Mouse (Mus musculus): ENCODE data around the gene Ddr1. TPM values are rescaled to one million over a fixed set of nuclear protein-coding genes. Genes with fewer than 3 reads are reported as not detected.

Gene Ddr1
- polyA plus RNA-seq, 1 experiment = 56.6 TPM

- H3K79me3 ChIP-seq (ENCODE audit: low read depth) = no peaks in the 10 kb centered on the region
- no peaks in the 10 kb centered on the region for H3K36me3 ChIP-seq (ENCODE audit: control insufficient read depth, insufficient read depth)
- H3K27me3 ChIP-seq (ENCODE audit: control insufficient read depth, insufficient read depth, insufficient read length) = no peaks in the 10 kb centered on the region
- TF ChIP-seq FOSL1 (IDR thresholded peaks at IDR 0.05; ENCODE audit: insufficient read depth, low read length, poor library complexity, severe bottlenecking) (no peak), CTCF (IDR thresholded peaks at IDR 0.05; ENCODE audit: control insufficient read depth, insufficient read depth, insufficient read length) (peak; percentile 18)
- no peak overlapping the region for H3K4me3 ChIP-seq (ENCODE audit: insufficient read depth, poor library complexity, severe bottlenecking)
- H3K79me2 ChIP-seq (ENCODE audit: control insufficient read depth, insufficient read depth) = no peaks in the 10 kb centered on the region
- H3ac ChIP-seq (ENCODE audit: control insufficient read depth, insufficient read length, low read depth) = no peak overlapping the region
Measured at GRCm38 (mm10) chr17:35705836-35706235, 1.4 kb upstream of the Ddr1 start.

GRCm38 (mm10) chr17:35703751-35704271 lies 610 bp downstream of the Ddr1 start:
- peak overlapping the region; percentile 42 for H3ac ChIP-seq (ENCODE audit: control insufficient read depth, insufficient read length, low read depth)
- peaks cover 3% of the 10 kb centered on the region for H3K79me3 ChIP-seq (ENCODE audit: low read depth)
- no peaks in the 10 kb centered on the region for H3K27me3 ChIP-seq (ENCODE audit: control insufficient read depth, insufficient read depth, insufficient read length)
- H3K79me2 ChIP-seq (ENCODE audit: control insufficient read depth, insufficient read depth) = peaks cover 9% of the 10 kb centered on the region
- no peak overlapping the region for H3K4me3 ChIP-seq (ENCODE audit: insufficient read depth, poor library complexity, severe bottlenecking)
- H3K36me3 ChIP-seq (ENCODE audit: control insufficient read depth, insufficient read depth) = no peaks in the 10 kb centered on the region
- TF ChIP-seq MYOG (IDR thresholded peaks at IDR 0.05; ENCODE audit: control insufficient read depth, extremely low read depth, insufficient read length) = no peak
- no peak for TF ChIP-seq USF1 (IDR thresholded peaks at IDR 0.05; ENCODE audit: low read depth)
- no peak for TF ChIP-seq MAX (IDR thresholded peaks at IDR 0.05)
- no peak for TF ChIP-seq FOSL1 (IDR thresholded peaks at IDR 0.05; ENCODE audit: insufficient read depth, low read length, poor library complexity, severe bottlenecking)
- no peak for TF ChIP-seq CEBPB (IDR thresholded peaks at IDR 0.05; ENCODE audit: low read depth)
- no peak for TF ChIP-seq CTCF (IDR thresholded peaks at IDR 0.05; ENCODE audit: control insufficient read depth, insufficient read depth, insufficient read length)
- TF ChIP-seq MYOD1 (IDR thresholded peaks at IDR 0.05; ENCODE audit: control insufficient read depth, insufficient read length, low read depth) = no peak

DNA sequence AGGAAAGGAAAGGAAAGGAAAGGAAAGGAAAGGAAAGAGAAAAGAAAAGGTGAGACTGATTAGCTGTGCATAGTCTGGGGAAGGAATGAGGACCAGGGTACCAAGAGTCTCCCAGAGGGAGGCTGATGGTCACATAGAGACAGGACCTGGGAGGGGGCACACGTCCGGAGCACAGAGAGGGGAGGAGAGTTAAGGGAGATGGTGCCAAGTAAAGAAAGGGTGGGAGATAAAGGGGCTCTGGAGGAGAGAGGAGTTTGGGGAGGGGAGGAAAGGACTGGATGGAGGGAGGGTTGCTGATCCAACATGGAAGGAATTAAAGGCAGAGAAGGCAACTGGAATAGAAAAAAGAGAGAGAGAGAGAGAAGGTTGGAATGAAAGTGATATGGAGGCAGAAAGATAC lies 1.4 kb downstream of the Ddr1 start:
- peaks cover 12% of the 10 kb centered on the region for H3K79me2 ChIP-seq (ENCODE audit: control insufficient read depth, insufficient read depth)
- no peak overlapping the region for H3K4me3 ChIP-seq (ENCODE audit: insufficient read depth, poor library complexity, severe bottlenecking)

GRCm38 (mm10) chr17:35702605-35703004 lies 1.8 kb downstream of the Ddr1 start:
- TF ChIP-seq CTCF (IDR thresholded peaks at IDR 0.05; ENCODE audit: control insufficient read depth, insufficient read depth, insufficient read length) (no peak), FOSL1 (IDR thresholded peaks at IDR 0.05; ENCODE audit: insufficient read depth, low read length, poor library complexity, severe bottlenecking) (no peak), MYOD1 (IDR thresholded peaks at IDR 0.05; ENCODE audit: control insufficient read depth, insufficient read length, low read depth) (no peak)
- H3K27me3 ChIP-seq (ENCODE audit: control insufficient read depth, insufficient read depth, insufficient read length) = no peaks in the 10 kb centered on the region
- H3ac ChIP-seq (ENCODE audit: control insufficient read depth, insufficient read length, low read depth) = peak overlapping the region; percentile 0
- H3K36me3 ChIP-seq (ENCODE audit: control insufficient read depth, insufficient read depth) = no peaks in the 10 kb centered on the region
- H3K79me2 ChIP-seq (ENCODE audit: control insufficient read depth, insufficient read depth) = peaks cover 16% of the 10 kb centered on the region
- no peak overlapping the region for H3K4me3 ChIP-seq (ENCODE audit: insufficient read depth, poor library complexity, severe bottlenecking)
- H3K79me3 ChIP-seq (ENCODE audit: low read depth) = peaks cover 3% of the 10 kb centered on the region

More for the DNA sequence above, 1.4 kb downstream of the Ddr1 start:
- Histone ChIP-seq H3K36me3 (ENCODE audit: control insufficient read depth, insufficient read depth) (no peaks in the 10 kb centered on the region), H3K79me3 (ENCODE audit: low read depth) (peaks cover 3% of the 10 kb centered on the region), H3K27me3 (ENCODE audit: control insufficient read depth, insufficient read depth, insufficient read length) (no peaks in the 10 kb centered on the region), H3ac (ENCODE audit: control insufficient read depth, insufficient read length, low read depth) (no peak overlapping the region)
- TF ChIP-seq MYOG (IDR thresholded peaks at IDR 0.05; ENCODE audit: control insufficient read depth, extremely low read depth, insufficient read length) (no peak), CEBPB (IDR thresholded peaks at IDR 0.05; ENCODE audit: low read depth) (no peak), CTCF (IDR thresholded peaks at IDR 0.05; ENCODE audit: control insufficient read depth, insufficient read depth, insufficient read length) (no peak), MYOD1 (IDR thresholded peaks at IDR 0.05; ENCODE audit: control insufficient read depth, insufficient read length, low read depth) (no peak), FOSL1 (IDR thresholded peaks at IDR 0.05; ENCODE audit: insufficient read depth, low read length, poor library complexity, severe bottlenecking) (no peak), MAX (IDR thresholded peaks at IDR 0.05) (no peak), USF1 (IDR thresholded peaks at IDR 0.05; ENCODE audit: low read depth) (no peak)

- H3K36me3 ChIP-seq (ENCODE audit: control insufficient read depth, insufficient read depth) = no peaks in the 10 kb centered on the region
- peaks cover 7% of the 10 kb centered on the region for H3K79me3 ChIP-seq (ENCODE audit: low read depth)
- H3K79me2 ChIP-seq (ENCODE audit: control insufficient read depth, insufficient read depth) = peaks cover 22% of the 10 kb centered on the region
- TF ChIP-seq MAX (IDR thresholded peaks at IDR 0.05) (peak; percentile 13), FOSL1 (IDR thresholded peaks at IDR 0.05; ENCODE audit: insufficient read depth, low read length, poor library complexity, severe bottlenecking) (no peak)
- H3ac ChIP-seq (ENCODE audit: control insufficient read depth, insufficient read length, low read depth) = peak overlapping the region; percentile 80
- no peaks in the 10 kb centered on the region for H3K27me3 ChIP-seq (ENCODE audit: control insufficient read depth, insufficient read depth, insufficient read length)
- H3K4me3 ChIP-seq (ENCODE audit: insufficient read depth, poor library complexity, severe bottlenecking) = peak overlapping the region; percentile 46
Measured at GRCm38 (mm10) chr17:35701978-35702461, 2.4 kb downstream of the Ddr1 start.

DNA sequence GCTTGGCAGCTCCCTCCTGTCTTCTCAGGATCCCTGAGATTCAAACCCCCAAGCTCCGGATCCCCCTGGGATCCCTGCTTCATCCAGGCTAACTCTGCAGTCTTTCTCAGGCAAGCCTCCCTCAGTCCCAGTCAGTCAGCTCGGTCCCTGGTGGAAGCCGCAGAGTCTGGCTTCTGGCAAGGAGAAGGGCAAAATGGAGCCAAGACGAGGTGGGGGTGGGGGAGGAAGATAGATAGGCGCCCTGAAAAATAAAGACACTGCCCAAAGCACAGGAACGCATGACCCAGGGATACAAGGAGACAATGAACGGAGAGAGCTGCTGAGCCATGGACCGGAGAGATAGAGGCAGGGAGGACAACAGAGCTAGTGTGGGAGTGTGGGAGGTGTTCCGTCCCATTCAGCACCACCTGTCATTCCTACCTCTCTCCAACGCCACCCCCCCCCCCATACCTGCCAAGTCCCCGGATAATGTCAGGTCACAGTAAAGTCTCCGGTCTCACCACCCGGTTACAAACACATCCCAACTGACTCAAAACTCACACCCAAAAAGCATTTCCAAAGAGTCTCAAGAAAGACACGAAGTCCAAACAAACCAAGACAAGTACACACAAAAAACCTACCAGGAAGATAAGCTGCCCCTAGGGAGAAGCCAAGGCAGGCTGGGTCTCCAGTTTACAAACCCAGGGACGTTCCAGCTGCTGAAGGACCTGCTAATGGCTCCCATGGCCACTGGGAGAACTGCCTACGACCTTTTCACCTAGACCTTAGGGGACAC lies 3.0 kb downstream of the Ddr1 start:
- H3K36me3 ChIP-seq (ENCODE audit: control insufficient read depth, insufficient read depth) = no peaks in the 10 kb centered on the region

More for the DNA sequence above, 3.0 kb downstream of the Ddr1 start:
- Histone ChIP-seq H3ac (ENCODE audit: control insufficient read depth, insufficient read length, low read depth) (peak overlapping the region; percentile 80), H3K79me3 (ENCODE audit: low read depth) (peaks cover 12% of the 10 kb centered on the region), H3K79me2 (ENCODE audit: control insufficient read depth, insufficient read depth) (peaks cover 28% of the 10 kb centered on the region), H3K27me3 (ENCODE audit: control insufficient read depth, insufficient read depth, insufficient read length) (no peaks in the 10 kb centered on the region), H3K4me3 (ENCODE audit: insufficient read depth, poor library complexity, severe bottlenecking) (peak overlapping the region; percentile 46)
- TF ChIP-seq MYOG (IDR thresholded peaks at IDR 0.05; ENCODE audit: control insufficient read depth, extremely low read depth, insufficient read length) (no peak), CTCF (IDR thresholded peaks at IDR 0.05; ENCODE audit: control insufficient read depth, insufficient read depth, insufficient read length) (no peak), MYOD1 (IDR thresholded peaks at IDR 0.05; ENCODE audit: control insufficient read depth, insufficient read length, low read depth) (no peak), FOSL1 (IDR thresholded peaks at IDR 0.05; ENCODE audit: insufficient read depth, low read length, poor library complexity, severe bottlenecking) (no peak), MAX (IDR thresholded peaks at IDR 0.05) (no peak), CEBPB (IDR thresholded peaks at IDR 0.05; ENCODE audit: low read depth) (no peak), USF1 (IDR thresholded peaks at IDR 0.05; ENCODE audit: low read depth) (no peak)

Data from C2C12 (cell line).